In the genomic region with DNA sequence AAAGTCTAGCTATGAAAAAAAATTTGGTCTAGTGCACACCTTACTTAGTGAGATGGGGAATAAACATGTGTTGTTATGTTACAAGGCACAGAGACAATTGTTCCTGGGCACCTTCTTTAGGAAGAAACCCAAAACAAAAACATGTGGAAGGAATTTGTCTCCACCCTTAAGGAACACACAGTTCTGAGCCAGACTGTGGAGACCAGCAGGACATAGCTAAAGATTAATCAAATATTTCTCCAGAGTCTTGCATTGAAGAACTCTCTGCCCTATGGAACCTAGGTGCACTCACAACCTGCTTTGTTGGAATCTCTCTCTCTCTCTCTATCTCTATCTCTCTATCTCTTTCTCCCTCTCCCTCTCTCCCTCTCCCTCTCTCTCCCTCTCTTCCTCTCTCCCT, we compare ENCODE assay signal across 27 mouse cellular contexts.
A peak's percentile ranks its signal among the peaks of the same experiment; 100 is the strongest.
DNase-seq lines count a peak whose midpoint lies in the region; ATAC-seq and TF ChIP-seq lines count a peak whose summit lies in the region.
"Had no signal": no experiment of that assay in that cellular context is flagged by ENCODE, and none has a peak within 500 bp of the region (broad histone marks: within the 10 kb centered on the region; RNA-seq: fewer than 3 reads in every experiment).

No protein-coding gene starts in this region.

- peak; percentile 56 for DNase-seq in kidney, adult 2 months
- no peak for DNase-seq in kidney, adult 18-20 months
- DNase-seq in midbrain, embryonic 11.5 days (ENCODE audit: low spot score, missing footprints) = peak; percentile 66
- DNase-seq in urinary bladder, adult 18-20 months (ENCODE audit: low spot score in 2 of 2) = no peak
- DNase-seq: adrenal gland, postnatal 25 days; B cell, adult 2 months; cerebellum, adult 18-20 months; cerebellum, postnatal 10 days; gastrocnemius, postnatal 10 days; kidney, adult 11 months; layer of hippocampus, adult 9-11 months; lung, embryonic 14.5 days; lung, postnatal 14 days; right cerebral cortex, adult 18-20 months; spleen, adult 18-20 months; thymus, postnatal 14 days had no signal

- H3K4me2 ChIP-seq in heart, embryonic 13.5 days = no peak overlapping the region
- no peak overlapping the region for H3K4me2 ChIP-seq in heart, embryonic 11.5 days
- no peak overlapping the region for H3K4me2 ChIP-seq in midbrain, embryonic 11.5 days
- H3K4me2 ChIP-seq in midbrain, embryonic 13.5 days (replicated peaks) = no peak overlapping the region
- H3K4me2 ChIP-seq: hindbrain, embryonic 15.5 days; limb, embryonic 12.5 days; liver, embryonic 15.5 days; lung, embryonic 14.5 days had no signal

- TF ChIP-seq CTCF in kidney, adult 2 months (conservative IDR thresholded peaks at IDR 0.05; ENCODE audit: insufficient read depth, insufficient read length, low read depth, low read length) = no peak

- H3K27me3 ChIP-seq in heart, embryonic 13.5 days (replicated peaks) = no peaks in the 10 kb centered on the region
- no peaks in the 10 kb centered on the region for H3K27me3 ChIP-seq in heart, embryonic 11.5 days (ENCODE audit: control insufficient read depth, insufficient read depth, low read length)
- no peaks in the 10 kb centered on the region for H3K27me3 ChIP-seq in kidney, adult 2 months (replicated peaks; ENCODE audit: control insufficient read depth, insufficient read depth, low read length)
- no peaks in the 10 kb centered on the region for H3K27me3 ChIP-seq in midbrain, embryonic 11.5 days (ENCODE audit: control insufficient read depth, insufficient read depth, low read length)
- no peaks in the 10 kb centered on the region for H3K27me3 ChIP-seq in midbrain, embryonic 13.5 days
- H3K27me3 ChIP-seq: hindbrain, embryonic 15.5 days; limb, embryonic 12.5 days; liver, embryonic 15.5 days had no signal

- H3K27ac ChIP-seq in heart, embryonic 13.5 days (replicated peaks) = peak overlapping the region; percentile 36; the same call in 1 of the 2 replicates
- no peak overlapping the region for H3K27ac ChIP-seq in heart, embryonic 11.5 days (ENCODE audit: low read depth, low read length)
- peak overlapping the region; percentile 82 for H3K27ac ChIP-seq in kidney, adult 2 months (ENCODE audit: insufficient read depth, low read depth, low read length)
- no peak overlapping the region for H3K27ac ChIP-seq in midbrain, embryonic 11.5 days (ENCODE audit: low read depth, low read length)
- no peak overlapping the region for H3K27ac ChIP-seq in midbrain, embryonic 13.5 days
- H3K27ac ChIP-seq: hindbrain, embryonic 10.5 days; hindbrain, embryonic 15.5 days; limb, embryonic 12.5 days; liver, embryonic 15.5 days had no signal

- H3K9me3 ChIP-seq in heart, embryonic 13.5 days = peaks cover 9% of the 10 kb centered on the region; the same call in 1 of the 2 replicates
- 0 out of 2 replicates have a peak, but pooled peaks cover 2% of the 10 kb centered on the region for H3K9me3 ChIP-seq in heart, embryonic 11.5 days (replicated peaks; ENCODE audit: control insufficient read depth, low read length)
- no peaks in the 10 kb centered on the region; the same call in 1 of the 2 replicates for H3K9me3 ChIP-seq in midbrain, embryonic 11.5 days (ENCODE audit: control insufficient read depth, low read length)
- no peaks in the 10 kb centered on the region for H3K9me3 ChIP-seq in midbrain, embryonic 13.5 days
- H3K9me3 ChIP-seq: hindbrain, embryonic 15.5 days; liver, embryonic 15.5 days had no signal

- no peak overlapping the region for H3K4me3 ChIP-seq in heart, embryonic 13.5 days
- no peak overlapping the region for H3K4me3 ChIP-seq in heart, embryonic 11.5 days (ENCODE audit: low read depth, low read length)
- H3K4me3 ChIP-seq in kidney, adult 2 months (ENCODE audit: insufficient read depth, low read depth, low read length) = no peak overlapping the region
- no peak overlapping the region for H3K4me3 ChIP-seq in midbrain, embryonic 11.5 days (ENCODE audit: low read depth, low read length)
- no peak overlapping the region for H3K4me3 ChIP-seq in midbrain, embryonic 13.5 days (replicated peaks)
- H3K4me3 ChIP-seq: erythroblast, embryonic 14.5 days; hindbrain, embryonic 10.5 days; hindbrain, embryonic 15.5 days; limb, embryonic 12.5 days; liver, embryonic 15.5 days had no signal

- no peaks in the 10 kb centered on the region for H3K36me3 ChIP-seq in heart, embryonic 13.5 days
- no peaks in the 10 kb centered on the region for H3K36me3 ChIP-seq in heart, embryonic 11.5 days (ENCODE audit: control insufficient read depth, insufficient read depth, low read length)
- H3K36me3 ChIP-seq in kidney, adult 2 months (ENCODE audit: control insufficient read depth, insufficient read depth, low read length) = no peaks in the 10 kb centered on the region
- no peaks in the 10 kb centered on the region for H3K36me3 ChIP-seq in midbrain, embryonic 11.5 days (ENCODE audit: control insufficient read depth, insufficient read depth, low read length)
- H3K36me3 ChIP-seq in midbrain, embryonic 13.5 days = no peaks in the 10 kb centered on the region
- H3K36me3 ChIP-seq: hindbrain, embryonic 10.5 days; hindbrain, embryonic 15.5 days; limb, embryonic 12.5 days; liver, embryonic 15.5 days had no signal

- no peaks in the 10 kb centered on the region; the same call in 1 of the 2 replicates for H3K4me1 ChIP-seq in heart, embryonic 13.5 days
- H3K4me1 ChIP-seq in heart, embryonic 11.5 days (ENCODE audit: control insufficient read depth, insufficient read depth, low read length) = no peaks in the 10 kb centered on the region
- H3K4me1 ChIP-seq in kidney, adult 2 months (ENCODE audit: control insufficient read depth, insufficient read depth, low read length) = peaks cover 9% of the 10 kb centered on the region
- H3K4me1 ChIP-seq in midbrain, embryonic 11.5 days (ENCODE audit: control insufficient read depth, insufficient read depth, low read length) = no peaks in the 10 kb centered on the region
- no peaks in the 10 kb centered on the region for H3K4me1 ChIP-seq in midbrain, embryonic 13.5 days (replicated peaks)
- H3K4me1 ChIP-seq: hindbrain, embryonic 10.5 days; hindbrain, embryonic 15.5 days; liver, embryonic 15.5 days had no signal

- TF ChIP-seq POLR2A in kidney, adult 2 months (IDR thresholded peaks at IDR 0.05; ENCODE audit: low read depth, low read length) = no peak

- H3K9ac ChIP-seq in heart, embryonic 13.5 days = no peak overlapping the region
- H3K9ac ChIP-seq in heart, embryonic 11.5 days (ENCODE audit: low read depth, low read length) = no peak overlapping the region
- H3K9ac ChIP-seq in midbrain, embryonic 11.5 days (ENCODE audit: low read length) = no peak overlapping the region
- H3K9ac ChIP-seq in midbrain, embryonic 13.5 days (replicated peaks) = no peak overlapping the region
- H3K9ac ChIP-seq: hindbrain, embryonic 15.5 days; limb, embryonic 12.5 days; liver, embryonic 15.5 days; lung, embryonic 14.5 days had no signal

- no peak for ATAC-seq in heart, embryonic 13.5 days (ENCODE audit: extremely low read depth, insufficient number of reproducible peaks, low FRiP score, low TSS enrichment)
- no peak for ATAC-seq in heart, embryonic 11.5 days (replicated peaks; ENCODE audit: insufficient number of reproducible peaks, low FRiP score, low TSS enrichment)
- ATAC-seq in midbrain, embryonic 11.5 days (ENCODE audit: low FRiP score) = no peak
- no peak for ATAC-seq in midbrain, embryonic 13.5 days
- ATAC-seq: forebrain, embryonic 16.5 days; inflammation-experienced regulatory T-cells, adult 6 months; midbrain, embryonic 16.5 days had no signal

Comparison
In these comparisons a context has a peak if more than half of its experiments do, and no peak if none do; other contexts are left out.
1. H3K27ac ChIP-seq: peak in heart, embryonic 13.5 days (single experiment) and kidney, adult 2 months (single experiment); none in heart, embryonic 11.5 days (single experiment), midbrain, embryonic 11.5 days (single experiment) and midbrain, embryonic 13.5 days (single experiment).
2. DNase-seq: peak in kidney, adult 2 months (single experiment) and midbrain, embryonic 11.5 days (single experiment); none in kidney, adult 18-20 months (single experiment) and urinary bladder, adult 18-20 months (0 of 2).